Mouse (Mus musculus) hindbrain, embryonic 13.5 days (tissue): ENCODE measurements around the gene Mettl14. TPM values are rescaled to one million over a fixed set of nuclear protein-coding genes. Genes with fewer than 3 reads are reported as not detected.

Experiments
- ATAC-seq: fragments of 200-750 bp; cut with Nextera tagmentation; 2 replicates; pipeline ENCODE4 v1.8.0; 2017; ENCODE audit warnings: moderate TSS enrichment; ENCODE audit not compliant: low FRiP score
- H3K27ac ChIP-seq: fragments of 300-500 bp; sonication (generic); 2 replicates; pipeline ENCODE4 v1.5.1; 2015; ENCODE audit warnings: inconsistent platforms, mild to moderate bottlenecking, moderate library complexity
- H3K27me3 ChIP-seq: fragments of 300-500 bp; sonication (generic); 2 replicates; pipeline ENCODE4 v1.6.1; 2015; ENCODE audit warnings: mild to moderate bottlenecking, inconsistent platforms
- H3K36me3 ChIP-seq: fragments of 300-500 bp; sonication (generic); 2 replicates; pipeline ENCODE4 v1.6.1; 2015; ENCODE audit warnings: mild to moderate bottlenecking, inconsistent platforms
- H3K4me1 ChIP-seq: fragments of 300-500 bp; sonication (generic); replicated peaks from 2 replicates; pipeline ENCODE4 v1.6.1; 2015; ENCODE audit warnings: inconsistent platforms
- H3K4me2 ChIP-seq: fragments of 300-500 bp; sonication (generic); 2 replicates; pipeline ENCODE4 v1.6.1; 2015; ENCODE audit warnings: inconsistent platforms, mild to moderate bottlenecking, moderate library complexity
- H3K4me3 ChIP-seq: fragments of 300-500 bp; sonication (generic); 2 replicates; pipeline ENCODE4 v1.5.1; 2015; ENCODE audit warnings: mild to moderate bottlenecking, inconsistent platforms
- H3K9ac ChIP-seq: fragments of 300-500 bp; sonication (generic); 2 replicates; pipeline ENCODE4 v1.6.1; 2015; ENCODE audit warnings: mild to moderate bottlenecking, inconsistent platforms
- H3K9me3 ChIP-seq: fragments of 300-500 bp; sonication (generic); 2 replicates; pipeline ENCODE4 v1.6.1; 2016; ENCODE audit warnings: inconsistent platforms
- WGBS: fragments of 180-500 bp; shearing (Covaris S2); methylation state at CpG from one replicate; pipeline ENCODE4 v1.1.7; 2015; 5-methylcytosine and 5-hydroxymethylcytosine counted together
- polyA plus RNA-seq: library from polyadenylated mRNA; unstranded; fragments of >200 nt; fragmentation: Nextera tagmentation; extraction: Ambion mirVana; gene quantifications from 2 replicates; pipeline ENCODE4 v1.2.1, GENCODE M21; 2015

The Mettl14 gene
- polyA plus RNA-seq, 1 experiment from 2014 or later: 24.0 TPM

DNA sequence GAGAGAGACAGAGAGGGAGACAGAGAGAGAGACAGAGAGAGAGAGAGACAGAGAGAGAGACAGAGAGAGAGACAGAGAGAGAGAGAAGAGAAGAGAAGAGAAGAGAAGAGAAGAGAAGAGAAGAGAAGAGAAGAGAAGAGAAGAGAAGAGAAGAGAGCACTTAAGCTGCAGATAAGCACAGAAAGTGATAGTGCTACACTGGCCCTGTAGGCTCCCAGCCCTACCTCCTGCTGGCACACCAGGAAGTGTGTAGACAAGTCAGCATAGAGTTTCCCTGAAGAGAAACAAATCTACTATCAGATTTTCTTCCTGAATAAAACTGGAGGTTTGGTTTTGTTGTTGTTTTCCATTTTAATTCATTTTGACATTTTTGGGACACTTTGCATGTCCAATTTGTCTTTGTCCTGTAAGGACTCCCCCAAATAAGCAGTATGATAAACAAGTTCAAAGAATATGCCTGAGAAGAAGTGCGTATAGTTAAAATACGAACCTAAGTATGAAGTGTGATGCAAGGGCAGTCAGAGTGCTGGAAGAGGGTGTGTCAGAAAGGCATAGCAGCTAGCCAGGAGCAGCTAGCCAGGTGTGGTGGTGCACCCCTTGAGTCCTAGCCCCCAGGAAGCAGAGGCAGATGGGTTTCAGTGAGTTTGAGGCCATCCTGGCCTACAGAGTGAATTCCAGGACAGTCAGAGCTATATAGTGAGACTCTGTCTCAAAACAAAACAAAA lies 53.4 kb downstream of the Mettl14 start:
- peaks cover 11% of the 10 kb centered on the region; the same call in 1 of the 2 replicates for H3K4me1 ChIP-seq
- H3K27ac ChIP-seq: no peak overlapping the region
- H3K4me2 ChIP-seq: no peak overlapping the region
- no peaks in the 10 kb centered on the region for H3K36me3 ChIP-seq
- no peak overlapping the region for H3K9ac ChIP-seq
- 92% methylated on average over 2 of the region's 2 CpGs for WGBS
- H3K4me3 ChIP-seq: no peak overlapping the region
- ATAC-seq: no peak
- H3K27me3 ChIP-seq: no peaks in the 10 kb centered on the region
- no peaks in the 10 kb centered on the region for H3K9me3 ChIP-seq

DNA sequence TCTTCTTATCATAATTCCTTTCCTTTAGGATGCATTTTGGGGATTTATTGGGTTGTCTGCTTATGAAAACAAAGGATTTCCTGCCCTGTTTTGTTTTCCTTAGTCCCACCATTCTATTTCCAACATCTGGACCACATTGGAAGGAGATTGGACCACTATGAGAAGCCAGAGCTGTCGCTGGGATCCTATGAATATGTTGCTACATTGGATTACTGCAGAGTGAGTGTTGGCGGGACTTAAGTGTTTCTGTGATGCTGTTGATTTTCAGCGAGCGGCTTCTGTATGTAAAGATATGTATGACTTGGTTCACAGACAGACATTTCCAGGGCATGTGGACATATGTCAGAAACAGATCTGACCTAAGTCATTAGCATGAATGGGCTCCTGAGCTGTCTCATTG lies 55.7 kb downstream of the Mettl14 start:
- H3K27me3 ChIP-seq: no peaks in the 10 kb centered on the region
- 84% methylated on average over 4 of the region's 4 CpGs for WGBS
- H3K4me1 ChIP-seq: no peaks in the 10 kb centered on the region
- H3K27ac ChIP-seq: no peak overlapping the region
- no peak for ATAC-seq
- H3K9ac ChIP-seq: no peak overlapping the region
- H3K4me2 ChIP-seq: no peak overlapping the region
- no peaks in the 10 kb centered on the region for H3K9me3 ChIP-seq
- no peaks in the 10 kb centered on the region for H3K36me3 ChIP-seq
- H3K4me3 ChIP-seq: no peak overlapping the region

DNA sequence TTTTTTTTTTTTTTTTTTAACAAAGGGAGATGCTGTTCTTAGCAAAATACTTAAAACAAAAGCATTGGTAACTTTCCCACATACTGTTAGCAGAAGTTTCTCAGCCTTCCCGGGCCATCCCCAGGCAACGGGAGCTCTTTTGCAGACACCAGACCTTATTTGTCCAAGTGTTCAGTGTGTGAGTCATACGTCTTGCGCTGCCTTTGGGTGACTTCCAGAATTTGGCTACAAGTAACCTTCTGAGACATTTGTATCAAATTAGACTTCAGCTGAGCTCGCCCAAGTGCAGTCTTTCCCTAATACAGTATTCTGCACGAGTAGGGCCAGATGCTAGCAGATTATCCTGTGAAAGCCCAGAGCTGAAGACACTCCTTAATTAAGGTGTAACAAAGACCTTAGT lies 56.7 kb downstream of the Mettl14 start:
- 60% methylated on average over 6 of the region's 6 CpGs for WGBS

DNA sequence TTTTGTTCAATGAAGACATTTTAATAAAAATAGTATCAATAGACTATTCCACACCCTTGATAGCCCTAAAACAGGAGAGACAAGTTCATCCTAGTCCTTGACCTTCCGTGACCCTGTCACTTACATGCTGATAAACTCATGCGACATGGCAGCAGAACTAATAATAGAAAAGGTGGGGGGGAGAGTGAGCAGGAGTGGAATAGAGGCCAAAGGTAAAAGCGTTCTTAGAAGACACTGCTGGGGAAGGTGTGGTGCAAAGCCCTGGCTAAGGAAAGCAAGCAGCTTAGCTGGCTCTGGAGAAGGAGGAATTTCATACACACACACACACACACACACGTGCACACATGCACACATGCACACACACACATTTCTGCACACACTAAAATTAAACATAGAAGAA lies 61.6 kb downstream of the Mettl14 start:
- no peak for ATAC-seq
- Histone ChIP-seq H3K4me2 (no peak overlapping the region), H3K9me3 (no peaks in the 10 kb centered on the region), H3K27me3 (no peaks in the 10 kb centered on the region), H3K4me1 (no peaks in the 10 kb centered on the region), H3K9ac (no peak overlapping the region), H3K27ac (no peak overlapping the region), H3K4me3 (no peak overlapping the region), H3K36me3 (no peaks in the 10 kb centered on the region)
- WGBS: 79% methylated on average over 4 of the region's 4 CpGs

More for the DNA sequence above, 56.7 kb downstream of the Mettl14 start:
- H3K4me2 ChIP-seq: no peak overlapping the region
- H3K27me3 ChIP-seq: no peaks in the 10 kb centered on the region
- no peaks in the 10 kb centered on the region for H3K36me3 ChIP-seq
- H3K9me3 ChIP-seq: no peaks in the 10 kb centered on the region
- no peak overlapping the region for H3K27ac ChIP-seq
- H3K4me1 ChIP-seq: no peaks in the 10 kb centered on the region
- H3K4me3 ChIP-seq: no peak overlapping the region
- no peak overlapping the region for H3K9ac ChIP-seq
- no peak for ATAC-seq

DNA sequence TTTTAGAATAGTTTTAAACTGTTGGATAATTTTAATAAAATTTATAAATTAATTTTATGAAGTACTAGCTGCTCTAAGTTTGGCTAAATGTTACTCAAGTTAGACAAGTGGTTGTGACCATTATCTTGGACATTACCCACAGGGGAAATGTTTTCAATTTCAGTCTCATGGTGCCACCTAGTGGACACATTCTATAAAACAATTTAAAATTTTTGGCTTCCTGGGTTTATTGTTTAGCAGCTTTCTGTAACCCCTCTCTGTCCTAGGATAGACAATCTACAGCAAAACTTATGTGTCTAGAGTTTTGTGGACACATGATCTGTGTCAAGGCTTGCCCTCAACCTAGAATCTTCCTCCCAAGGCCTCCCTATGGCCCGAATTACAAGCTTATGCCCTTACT lies 63.8 kb downstream of the Mettl14 start:
- Histone ChIP-seq H3K4me2 (no peak overlapping the region), H3K27me3 (no peaks in the 10 kb centered on the region), H3K36me3 (no peaks in the 10 kb centered on the region), H3K4me3 (no peak overlapping the region), H3K4me1 (no peaks in the 10 kb centered on the region), H3K9me3 (no peaks in the 10 kb centered on the region), H3K27ac (no peak overlapping the region), H3K9ac (no peak overlapping the region; the same call in 1 of the 2 replicates)
- 0 out of 2 replicates have a peak, but pooled peaks have one; percentile 36 for ATAC-seq
- 33% methylated on average over 1 of the region's 1 CpGs for WGBS

DNA sequence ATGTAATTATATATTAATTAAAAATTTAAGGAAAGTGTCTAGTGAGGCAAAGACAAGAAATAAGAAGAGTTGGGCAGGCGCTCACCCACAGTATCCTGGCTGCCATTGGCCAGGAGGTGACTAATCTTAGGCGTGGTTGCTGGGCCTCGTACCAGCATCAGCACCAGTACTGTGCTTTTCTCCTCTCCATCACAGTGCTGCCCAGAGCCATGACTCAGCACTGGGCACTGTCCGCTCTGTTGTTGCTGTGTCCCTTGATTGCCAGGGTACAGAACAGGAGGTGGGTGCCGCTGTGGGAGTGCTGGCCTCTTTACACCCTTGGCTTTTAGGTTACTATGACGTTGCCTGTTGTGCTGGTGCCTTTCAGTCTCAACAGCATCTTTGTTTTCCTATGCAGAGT lies 64.3 kb downstream of the Mettl14 start:
- ATAC-seq: peak; percentile 66

DNA sequence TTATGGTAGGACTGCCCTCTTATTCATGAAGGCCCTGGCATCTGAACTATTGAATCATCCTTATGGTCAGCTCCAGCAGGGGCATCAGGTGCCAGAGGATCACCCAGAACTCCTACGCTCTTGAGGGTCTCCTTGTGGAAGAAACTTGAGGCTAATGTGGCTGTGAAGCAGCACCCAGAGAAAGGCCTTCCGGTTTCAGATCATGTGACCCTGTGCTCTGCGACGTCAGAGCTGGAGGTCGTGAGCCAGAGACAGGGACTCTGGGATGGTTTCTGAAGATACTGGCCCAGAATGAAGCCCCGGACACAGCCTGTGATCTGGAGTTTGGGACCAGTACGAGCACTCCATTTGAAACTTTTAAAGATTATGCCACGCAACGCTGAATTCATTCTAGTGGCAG lies 65.6 kb downstream of the Mettl14 start:
- Histone ChIP-seq H3K4me3 (no peak overlapping the region), H3K27me3 (no peaks in the 10 kb centered on the region), H3K4me2 (no peak overlapping the region), H3K9ac (no peak overlapping the region), H3K36me3 (no peaks in the 10 kb centered on the region), H3K27ac (no peak overlapping the region), H3K9me3 (no peaks in the 10 kb centered on the region), H3K4me1 (no peaks in the 10 kb centered on the region)
- no peak for ATAC-seq
- 83% methylated on average over 9 of the region's 9 CpGs for WGBS

More for the DNA sequence above, 64.3 kb downstream of the Mettl14 start:
- Histone ChIP-seq H3K27me3 (no peaks in the 10 kb centered on the region), H3K9me3 (no peaks in the 10 kb centered on the region), H3K36me3 (no peaks in the 10 kb centered on the region), H3K4me1 (no peaks in the 10 kb centered on the region), H3K4me3 (no peak overlapping the region), H3K9ac (no peak overlapping the region), H3K27ac (no peak overlapping the region), H3K4me2 (no peak overlapping the region)
- whole genome bisulfite sequencing: 88% methylated on average over 6 of the region's 6 CpGs

Other genes starting within 250 kb of the Mettl14 start
- gene Synpo2, start 150.0 kb downstream of the Mettl14 start, polyA plus RNA-seq: 1.3 and 1.4 TPM in 2 replicates
- gene Sec24d, start 118.7 kb downstream of the Mettl14 start, polyA plus RNA-seq: 14.3 and 14.5 TPM in 2 replicates
- 13.8 and 14.4 TPM in 2 replicates for gene Prss12, start 60.8 kb upstream of the Mettl14 start, polyA plus RNA-seq